Mouse (Mus musculus) intestine, embryonic 15.5 days (tissue): ENCODE measurements at regions not wholly inside any gene's neighbourhood (a gene's known extent, or its start where the extent isn't known, plus 50 kb on each side); places are given as distances from the start of the nearest gene placed in this dataset.

ENCODE experiments used
- ATAC-seq: fragments of 200-750 bp; cut with Nextera tagmentation; 2 replicates; pipeline ENCODE4 v1.8.0; 2017; ENCODE audit warnings: moderate TSS enrichment, moderate library complexity
- H3K27ac ChIP-seq: fragments of 300-500 bp; sonication (generic); 2 replicates; pipeline ENCODE4 v1.5.1; 2015; ENCODE audit warnings: mild to moderate bottlenecking, inconsistent platforms
- H3K27me3 ChIP-seq: fragments of 300-500 bp; sonication (generic); replicated peaks from 2 replicates; pipeline ENCODE4 v1.6.1; 2015; ENCODE audit warnings: inconsistent platforms
- H3K36me3 ChIP-seq: fragments of 300-500 bp; sonication (generic); 2 replicates; pipeline ENCODE4 v1.6.1; 2015; ENCODE audit warnings: inconsistent platforms
- H3K4me1 ChIP-seq: fragments of 300-500 bp; sonication (generic); replicated peaks from 2 replicates; pipeline ENCODE4 v1.6.1; 2015; ENCODE audit warnings: inconsistent platforms
- H3K4me2 ChIP-seq: fragments of 300-500 bp; sonication (generic); replicated peaks from 2 replicates; pipeline ENCODE4 v1.6.1; 2015; ENCODE audit warnings: mild to moderate bottlenecking, inconsistent platforms
- H3K4me3 ChIP-seq: fragments of 300-500 bp; sonication (generic); replicated peaks from 2 replicates; pipeline ENCODE4 v1.5.1; 2015; ENCODE audit warnings: inconsistent platforms
- H3K9ac ChIP-seq: fragments of 300-500 bp; sonication (generic); 2 replicates; pipeline ENCODE4 v1.6.1; 2015; ENCODE audit warnings: inconsistent platforms
- H3K9me3 ChIP-seq: fragments of 300-500 bp; sonication (generic); 2 replicates; pipeline ENCODE4 v1.6.1; 2016; ENCODE audit warnings: inconsistent platforms
- WGBS: fragments of 180-500 bp; shearing (Covaris S2); methylation state at CpG from one replicate; pipeline ENCODE4 v1.1.7; 2015; 5-methylcytosine and 5-hydroxymethylcytosine counted together

GRCm38 (mm10) chr9:30554908-30555307 is 128.0 kb downstream of the Snx19 start:
- Histone ChIP-seq H3K27ac (no peak overlapping the region), H3K4me1 (no peaks in the 10 kb centered on the region), H3K4me2 (no peak overlapping the region), H3K36me3 (no peaks in the 10 kb centered on the region), H3K9ac (no peak overlapping the region), H3K27me3 (no peaks in the 10 kb centered on the region), H3K4me3 (no peak overlapping the region), H3K9me3 (no peaks in the 10 kb centered on the region)
- ATAC-seq = no peak
- whole genome bisulfite sequencing = 71% methylated on average over 2 of the region's 2 CpGs

DNA sequence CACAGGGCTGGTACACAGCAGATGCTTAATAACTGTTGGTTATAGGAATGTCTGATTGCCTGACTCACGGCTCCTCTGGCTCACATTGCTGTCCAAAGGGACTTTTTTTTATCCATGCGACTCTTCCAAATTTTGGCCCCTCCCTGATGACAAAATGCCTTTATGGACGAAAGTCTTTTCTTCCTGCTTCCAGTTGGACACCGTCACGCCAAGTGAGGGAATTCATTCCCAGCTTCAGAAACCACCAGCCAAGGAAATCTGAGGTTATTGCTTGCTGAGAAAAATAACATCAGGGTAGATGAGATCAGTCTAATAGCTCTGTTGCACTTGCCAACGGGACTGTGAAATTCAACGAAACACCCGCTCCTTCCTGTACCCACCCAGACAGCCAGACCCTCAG is 125.8 kb downstream of the Snx19 start:
- Histone ChIP-seq H3K4me3 (no peak overlapping the region), H3K4me1 (no peaks in the 10 kb centered on the region), H3K36me3 (no peaks in the 10 kb centered on the region), H3K9ac (no peak overlapping the region), H3K4me2 (no peak overlapping the region), H3K9me3 (no peaks in the 10 kb centered on the region), H3K27ac (no peak overlapping the region), H3K27me3 (no peaks in the 10 kb centered on the region)
- WGBS = 87% methylated on average over 8 of the region's 8 CpGs
- ATAC-seq = no peak

GRCm38 (mm10) chr9:30549892-30550515 is 123.1 kb downstream of the Snx19 start:
- H3K9ac ChIP-seq = no peak overlapping the region
- H3K27me3 ChIP-seq = no peaks in the 10 kb centered on the region
- 77% methylated on average over 5 of the region's 5 CpGs for WGBS
- no peak overlapping the region for H3K4me3 ChIP-seq
- H3K4me2 ChIP-seq = no peak overlapping the region
- no peak overlapping the region for H3K27ac ChIP-seq
- no peak for ATAC-seq
- no peaks in the 10 kb centered on the region for H3K9me3 ChIP-seq
- no peaks in the 10 kb centered on the region for H3K36me3 ChIP-seq
- H3K4me1 ChIP-seq = no peaks in the 10 kb centered on the region

DNA sequence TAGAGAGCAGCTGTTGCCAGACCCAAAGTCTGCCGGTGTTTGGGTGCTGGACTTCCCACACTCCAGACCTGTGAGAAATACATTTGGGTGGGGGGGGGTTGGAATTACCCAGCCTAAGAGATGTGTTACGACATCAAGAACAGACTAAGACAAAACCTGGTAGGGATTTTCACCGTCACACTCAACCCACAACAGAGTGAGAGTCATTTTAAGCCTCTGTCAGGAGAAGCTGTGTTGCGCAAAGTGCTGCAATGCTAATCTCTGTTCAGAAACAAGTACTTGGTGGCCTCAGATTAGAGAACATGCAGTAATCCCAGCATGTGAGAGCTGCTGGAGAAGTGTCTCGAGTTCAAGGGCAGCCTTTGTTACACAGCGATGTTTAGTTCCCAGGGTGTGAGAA is 113.0 kb downstream of the Snx19 start:
- H3K4me1 ChIP-seq = no peaks in the 10 kb centered on the region
- 90% methylated on average over 6 of the region's 6 CpGs for WGBS
- no peak overlapping the region for H3K27ac ChIP-seq
- ATAC-seq = no peak
- H3K4me2 ChIP-seq = no peak overlapping the region
- no peak overlapping the region for H3K4me3 ChIP-seq
- no peaks in the 10 kb centered on the region for H3K27me3 ChIP-seq
- no peaks in the 10 kb centered on the region for H3K9me3 ChIP-seq
- H3K9ac ChIP-seq = no peak overlapping the region
- H3K36me3 ChIP-seq = no peaks in the 10 kb centered on the region

DNA sequence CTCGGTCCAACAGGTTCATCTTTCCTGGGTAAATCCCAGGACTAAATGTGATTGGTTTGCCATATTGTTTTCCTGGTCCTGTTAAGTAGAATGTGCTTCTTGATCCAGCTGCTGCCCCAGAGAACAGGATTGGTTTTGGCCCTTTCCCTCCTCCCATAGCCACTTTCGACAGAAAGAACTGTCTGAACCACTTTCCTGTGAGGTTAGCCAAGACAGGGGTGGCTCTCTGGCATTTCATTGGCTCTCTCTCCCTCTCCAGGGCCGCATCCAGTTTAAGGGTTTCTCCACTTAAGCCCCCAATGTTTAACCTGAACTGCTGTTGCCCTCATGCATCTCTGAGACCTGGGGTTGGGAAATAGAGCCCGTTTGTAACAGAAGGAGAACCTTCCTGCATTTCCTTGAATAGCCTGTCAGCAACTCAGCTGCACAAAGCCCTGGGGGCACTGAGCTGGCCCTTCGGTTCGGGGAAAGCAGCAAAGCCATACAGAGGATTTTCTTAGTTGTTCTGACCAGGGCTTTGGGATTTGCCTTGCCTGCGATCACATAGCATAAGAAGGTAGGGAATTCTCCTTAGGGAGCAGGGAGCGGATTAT is 109.7 kb downstream of the Snx19 start:
- H3K4me1 ChIP-seq = no peaks in the 10 kb centered on the region
- no peak overlapping the region for H3K4me2 ChIP-seq
- H3K27me3 ChIP-seq = no peaks in the 10 kb centered on the region
- 64% methylated on average over 8 of the region's 8 CpGs for WGBS
- no peaks in the 10 kb centered on the region for H3K9me3 ChIP-seq
- H3K36me3 ChIP-seq = no peaks in the 10 kb centered on the region
- H3K4me3 ChIP-seq = no peak overlapping the region
- H3K27ac ChIP-seq = no peak overlapping the region
- ATAC-seq = no peak
- H3K9ac ChIP-seq = no peak overlapping the region

DNA sequence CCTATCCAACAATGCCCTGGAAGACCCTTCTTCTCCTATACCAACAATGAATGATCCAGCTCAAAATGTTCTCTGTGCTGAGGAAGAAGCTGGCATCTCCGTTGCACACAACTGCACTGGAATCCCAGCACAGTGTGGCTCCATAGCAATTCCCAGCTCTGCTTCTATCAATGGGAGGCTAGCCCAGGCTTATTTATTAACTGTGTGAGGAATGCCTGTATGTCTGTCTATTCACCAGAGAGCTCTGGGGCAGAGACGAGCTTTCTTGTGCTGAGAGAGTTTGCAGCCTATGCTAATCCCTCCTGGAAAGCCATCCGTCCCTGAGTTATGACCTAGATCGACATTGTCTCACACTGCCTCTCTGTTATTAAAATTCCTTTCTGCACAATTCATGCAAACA is 108.1 kb downstream of the Snx19 start:
- Histone ChIP-seq H3K4me3 (no peak overlapping the region), H3K27me3 (no peaks in the 10 kb centered on the region), H3K27ac (no peak overlapping the region), H3K4me1 (no peaks in the 10 kb centered on the region), H3K36me3 (no peaks in the 10 kb centered on the region), H3K9ac (no peak overlapping the region), H3K4me2 (no peak overlapping the region), H3K9me3 (no peaks in the 10 kb centered on the region)
- ATAC-seq = no peak
- WGBS = 44% methylated on average over 4 of the region's 4 CpGs

DNA sequence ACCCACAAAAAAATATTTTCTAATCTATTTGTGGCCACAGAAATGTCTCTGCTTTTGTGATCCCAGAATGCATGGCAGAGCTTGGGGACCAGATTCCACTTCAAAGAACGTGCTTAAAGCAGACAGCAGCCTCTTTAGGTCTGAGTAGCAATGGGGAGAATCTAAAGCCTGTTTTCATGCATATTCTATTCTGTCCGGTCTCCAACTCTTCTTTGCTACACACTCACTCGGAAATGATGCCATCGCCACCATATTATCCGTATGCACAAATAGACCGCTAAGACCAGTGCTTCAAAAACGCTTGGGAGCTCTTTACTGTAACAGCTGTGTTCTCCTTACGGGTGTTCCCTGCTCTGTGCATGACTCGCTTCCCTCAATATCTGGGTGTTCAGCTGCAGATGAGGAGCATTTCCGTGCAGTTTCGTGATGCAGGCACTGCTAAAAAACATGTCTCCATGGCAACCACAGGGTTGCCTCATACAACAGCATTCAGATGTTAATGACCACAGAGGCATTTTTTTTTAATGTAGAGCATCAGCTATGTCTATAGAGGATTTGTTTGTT is 107.0 kb downstream of the Snx19 start:
- Histone ChIP-seq H3K9me3 (no peaks in the 10 kb centered on the region), H3K27me3 (no peaks in the 10 kb centered on the region), H3K4me1 (no peaks in the 10 kb centered on the region), H3K9ac (no peak overlapping the region), H3K4me2 (no peak overlapping the region), H3K36me3 (no peaks in the 10 kb centered on the region), H3K27ac (no peak overlapping the region), H3K4me3 (no peak overlapping the region)
- ATAC-seq = no peak
- WGBS = 85% methylated on average over 11 of the region's 11 CpGs

DNA sequence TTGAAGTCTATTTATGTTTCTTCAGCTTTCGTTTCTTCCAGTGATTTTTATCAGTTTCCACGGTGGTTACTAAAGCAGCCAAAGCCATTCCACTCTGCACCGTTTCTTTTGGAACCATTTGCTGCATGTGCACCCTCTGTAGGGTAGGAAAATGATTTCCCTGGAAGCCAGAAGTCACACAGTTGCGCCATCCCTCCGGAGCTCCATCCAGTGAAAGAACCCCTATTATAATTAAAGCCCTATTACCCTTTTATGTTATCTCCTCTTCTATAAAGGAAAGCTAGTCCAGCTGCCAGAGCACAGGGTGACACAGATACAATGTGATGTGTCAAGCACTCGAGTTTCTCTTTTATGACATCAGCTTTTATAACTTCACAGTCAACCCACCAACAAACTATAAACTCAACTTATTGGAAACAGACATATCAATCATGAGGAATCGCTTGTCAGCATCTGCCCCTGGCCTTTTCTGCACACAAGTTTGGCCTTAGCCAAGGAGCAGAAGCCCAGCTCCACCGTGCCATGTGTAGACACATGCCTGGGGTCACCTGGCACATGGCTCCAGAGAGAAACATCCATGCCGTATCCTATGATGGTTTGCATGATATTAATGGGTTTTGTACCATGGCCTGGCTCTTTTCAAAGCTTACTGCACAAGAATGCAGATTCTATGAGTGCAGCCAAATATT is 106.3 kb downstream of the Snx19 start:
- Histone ChIP-seq H3K36me3 (no peaks in the 10 kb centered on the region), H3K27me3 (no peaks in the 10 kb centered on the region), H3K27ac (no peak overlapping the region), H3K9me3 (no peaks in the 10 kb centered on the region), H3K4me2 (no peak overlapping the region), H3K9ac (no peak overlapping the region), H3K4me1 (no peaks in the 10 kb centered on the region), H3K4me3 (no peak overlapping the region)
- WGBS = 69% methylated on average over 9 of the region's 9 CpGs
- ATAC-seq = no peak

GRCm38 (mm10) chr9:30525086-30525485 is 98.2 kb downstream of the Snx19 start:
- no peak overlapping the region for H3K4me3 ChIP-seq
- WGBS = 75% methylated on average over 5 of the region's 5 CpGs
- no peak overlapping the region for H3K4me2 ChIP-seq
- H3K9ac ChIP-seq = no peak overlapping the region
- H3K27ac ChIP-seq = no peak overlapping the region
- H3K4me1 ChIP-seq = no peaks in the 10 kb centered on the region
- H3K27me3 ChIP-seq = no peaks in the 10 kb centered on the region
- H3K9me3 ChIP-seq = no peaks in the 10 kb centered on the region
- no peaks in the 10 kb centered on the region for H3K36me3 ChIP-seq
- ATAC-seq = no peak

DNA sequence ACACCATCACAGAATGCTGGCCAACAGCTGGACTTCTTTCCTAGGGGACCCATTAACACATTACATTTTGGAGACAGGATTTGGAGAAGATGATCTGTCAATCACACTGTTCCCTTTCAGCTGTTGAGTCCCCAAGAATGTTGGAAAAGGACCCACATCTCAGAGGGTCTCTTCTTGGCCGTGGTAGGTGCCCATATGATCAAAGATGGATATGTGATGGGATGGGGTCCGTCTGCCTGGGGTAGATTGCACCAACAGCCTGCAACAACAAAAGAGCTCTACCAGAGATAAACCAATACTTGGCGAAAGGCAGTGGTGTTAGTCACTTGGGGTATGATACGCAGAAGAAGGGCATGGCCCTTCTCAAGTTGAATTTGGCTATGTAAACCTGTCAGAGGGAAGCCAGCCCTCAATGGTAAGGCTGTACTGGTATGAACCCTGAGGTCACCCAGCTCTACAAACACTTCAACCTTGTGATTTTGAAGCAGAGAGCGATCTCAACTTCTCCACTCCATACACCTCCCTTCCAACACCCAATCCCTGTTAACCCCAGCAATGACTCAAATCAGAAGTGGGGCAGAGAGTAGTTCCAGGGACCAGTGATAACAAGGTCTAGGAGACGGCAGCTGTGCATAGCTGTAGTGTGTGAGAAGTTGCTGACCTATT is 97.6 kb downstream of the Snx19 start:
- WGBS = 84% methylated on average over 6 of the region's 6 CpGs
- H3K36me3 ChIP-seq = no peaks in the 10 kb centered on the region
- H3K27me3 ChIP-seq = no peaks in the 10 kb centered on the region
- H3K4me2 ChIP-seq = no peak overlapping the region
- H3K4me1 ChIP-seq = no peaks in the 10 kb centered on the region
- H3K27ac ChIP-seq = no peak overlapping the region
- H3K9me3 ChIP-seq = no peaks in the 10 kb centered on the region
- no peak for ATAC-seq
- H3K9ac ChIP-seq = no peak overlapping the region
- H3K4me3 ChIP-seq = no peak overlapping the region

DNA sequence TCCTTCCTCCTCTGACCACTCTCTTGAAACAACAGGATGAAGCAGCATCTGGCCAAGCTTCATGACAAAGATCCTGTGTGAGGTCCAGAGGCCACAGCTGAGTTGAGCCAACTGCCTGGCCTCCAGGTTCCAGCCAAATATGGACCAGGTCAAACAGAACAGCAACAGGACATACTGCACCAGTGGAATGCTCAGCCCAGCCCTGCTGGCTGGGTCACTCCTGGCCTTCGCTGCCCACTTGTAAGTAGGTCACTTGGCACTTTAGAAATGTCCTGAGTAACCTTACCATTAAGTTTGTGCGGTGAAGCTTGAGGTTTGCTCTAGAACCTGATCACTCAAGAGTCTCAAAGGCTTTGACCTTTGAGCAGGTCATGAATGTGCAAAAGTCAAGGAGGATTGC is 96.9 kb downstream of the Snx19 start:
- Histone ChIP-seq H3K36me3 (no peaks in the 10 kb centered on the region), H3K9me3 (no peaks in the 10 kb centered on the region)

DNA sequence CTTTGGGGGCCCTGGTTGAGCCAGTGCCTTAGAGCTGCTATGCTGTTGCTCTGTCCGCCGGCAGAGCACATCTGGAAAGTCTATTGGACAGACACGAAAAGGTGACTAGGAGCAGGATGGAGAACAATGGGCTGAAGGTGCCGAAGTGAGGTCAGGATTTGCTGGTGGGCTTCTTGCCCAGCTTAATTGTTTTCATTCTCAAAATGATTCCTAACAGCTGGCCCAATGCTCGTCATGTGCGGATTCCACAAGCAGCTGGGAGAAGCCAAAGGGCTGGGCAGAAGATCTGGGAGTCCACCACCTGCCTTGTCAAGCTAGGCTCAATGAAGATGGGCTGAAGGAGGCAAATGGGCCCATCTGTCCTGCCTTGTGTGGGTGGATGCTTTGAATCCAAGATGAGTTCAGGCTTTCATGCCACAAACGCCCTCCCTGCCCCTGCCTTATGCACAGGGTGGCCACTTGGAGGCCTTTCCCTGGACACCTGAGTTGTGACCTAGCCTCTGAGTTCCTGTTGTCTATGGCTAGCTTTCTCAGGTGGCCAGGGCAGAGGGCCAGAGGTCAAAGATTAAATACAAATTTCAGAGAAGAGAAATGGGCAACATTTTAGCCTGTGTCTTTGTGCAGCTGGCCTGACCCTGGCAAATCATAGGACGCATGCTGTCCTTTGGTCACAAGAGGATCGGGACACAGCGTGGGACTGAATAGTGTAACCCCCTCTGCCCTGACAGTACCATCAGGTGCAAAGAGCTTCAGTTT is 95.9 kb downstream of the Snx19 start:
- H3K4me1 ChIP-seq = no peaks in the 10 kb centered on the region
- H3K9ac ChIP-seq = no peak overlapping the region
- 77% methylated on average over 10 of the region's 10 CpGs for WGBS
- no peaks in the 10 kb centered on the region for H3K27me3 ChIP-seq
- H3K4me3 ChIP-seq = no peak overlapping the region
- H3K4me2 ChIP-seq = no peak overlapping the region
- H3K36me3 ChIP-seq = no peaks in the 10 kb centered on the region
- H3K9me3 ChIP-seq = no peaks in the 10 kb centered on the region
- no peak overlapping the region for H3K27ac ChIP-seq
- ATAC-seq = no peak

More for the DNA sequence above, 96.9 kb downstream of the Snx19 start:
- no peaks in the 10 kb centered on the region for H3K4me1 ChIP-seq
- H3K27me3 ChIP-seq = no peaks in the 10 kb centered on the region
- 88% methylated on average over 2 of the region's 2 CpGs for WGBS
- H3K4me3 ChIP-seq = no peak overlapping the region
- H3K4me2 ChIP-seq = no peak overlapping the region
- ATAC-seq = no peak
- H3K27ac ChIP-seq = no peak overlapping the region
- no peak overlapping the region for H3K9ac ChIP-seq
